Mouse (Mus musculus) erythroid progenitor cell, adult 5-6 weeks (primary cell): ENCODE results near the gene A730049H05Rik. TPM values are rescaled to one million over a fixed set of nuclear protein-coding genes. Genes with fewer than 3 reads are reported as not detected.

Experiments used
- ATAC-seq: replicated peaks from 2 replicates; pipeline ENCODE4 v1.8.0; 2016; ENCODE audit warnings: moderate number of reproducible peaks, mild to moderate bottlenecking, moderate TSS enrichment, inconsistent platforms; ENCODE audit not compliant: poor library complexity, low FRiP score, severe bottlenecking
- total RNA-seq, 2 experiments: library from RNA; stranded (forward) in 1 of 2; stranded (reverse) in 1 of 2; fragments of 150-400 nt in 1 of 2; fragments of 186-747, 209-891 nt in 1 of 2; gene quantifications; 2 replicates each; pipeline versions ENCODE4 v1.2.3 to v1.2.4; 2015 to 2017; ENCODE audit warnings: low replicate concordance in 2 of 2

The A730049H05Rik gene
- not detected in 2 replicates for total RNA-seq (2015; ENCODE audit: low replicate concordance)
- total RNA-seq (2017; ENCODE audit: low replicate concordance): not detected in 2 replicates

- no peak for ATAC-seq
These were observed at the start of gene A730049H05Rik for GRCm38 (mm10) chr6:92816311-92816751. A730049H05Rik (plus strand) TSS chr6:92816478.

DNA sequence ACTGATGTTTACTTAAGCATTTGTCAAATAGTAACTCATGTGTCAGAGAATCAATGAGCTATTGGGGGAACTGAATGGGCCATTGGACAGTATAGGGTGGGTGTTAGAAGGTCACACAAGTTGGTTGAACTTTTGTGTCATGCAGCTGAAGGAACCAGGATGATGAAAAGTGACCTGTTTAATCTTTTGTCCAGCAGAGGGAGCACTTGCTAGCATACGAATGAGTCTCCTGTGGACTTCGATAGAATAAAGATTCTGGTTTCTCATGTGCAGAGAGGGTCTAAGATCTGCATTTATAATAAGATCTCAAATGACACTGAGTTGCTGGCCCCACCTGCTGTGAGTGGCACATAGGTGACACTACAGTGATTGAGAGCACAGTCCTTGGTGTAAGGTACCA lies 39.9 kb upstream of the A730049H05Rik start:
- ATAC-seq: no peak

DNA sequence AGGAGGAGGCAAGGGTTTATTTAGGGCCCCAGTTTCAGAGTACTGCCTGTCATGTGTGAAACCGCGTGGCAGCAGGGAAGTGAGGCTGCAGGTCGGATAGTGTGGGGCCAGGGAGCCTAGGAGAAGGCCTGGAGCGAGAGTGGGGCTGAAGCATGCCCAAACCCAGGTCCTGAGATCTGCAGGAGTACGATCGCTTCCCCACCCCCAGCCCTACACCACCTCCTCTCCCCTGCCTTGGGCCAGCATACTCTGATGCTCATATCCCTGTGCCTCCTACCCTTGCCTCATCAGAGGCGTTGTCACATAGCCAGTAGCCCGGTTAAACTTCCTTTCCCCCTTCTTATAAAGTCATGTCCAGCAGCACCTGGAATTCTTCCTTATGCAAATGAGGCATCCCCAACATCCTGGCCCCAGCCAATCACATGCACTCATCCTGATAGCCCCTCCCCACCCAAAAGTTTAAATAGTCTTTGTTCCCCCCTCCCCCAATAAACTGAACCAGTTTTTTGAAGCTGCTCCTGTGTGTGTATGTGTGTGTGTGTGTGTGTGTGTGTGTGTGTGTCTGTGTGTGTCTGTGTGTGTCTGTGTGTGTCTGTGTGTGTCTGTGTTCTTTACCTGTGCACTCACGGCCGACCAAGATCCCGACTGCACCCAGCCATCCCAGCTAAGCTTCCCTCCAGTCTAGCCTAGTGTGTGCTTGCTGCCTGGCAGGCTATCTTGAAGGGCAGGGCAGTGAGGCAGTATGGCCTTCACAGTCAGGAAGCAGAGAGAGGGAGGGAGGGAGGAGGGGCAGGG lies 36.9 kb upstream of the A730049H05Rik start:
- no peak for ATAC-seq

DNA sequence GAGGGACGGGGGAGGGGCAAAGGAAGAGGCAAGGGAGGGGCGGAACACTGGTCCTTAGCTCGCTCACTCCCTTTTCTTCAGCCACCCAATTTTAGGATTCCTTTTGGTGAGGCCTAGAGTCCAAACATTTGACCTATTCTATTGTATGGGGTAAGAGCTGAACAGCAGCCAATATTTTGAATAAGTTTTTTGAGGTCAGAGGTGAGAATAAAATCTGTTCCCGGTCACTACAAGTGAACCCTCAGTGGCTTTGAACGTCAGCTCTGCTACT lies 36.4 kb upstream of the A730049H05Rik start:
- no peak for ATAC-seq

DNA sequence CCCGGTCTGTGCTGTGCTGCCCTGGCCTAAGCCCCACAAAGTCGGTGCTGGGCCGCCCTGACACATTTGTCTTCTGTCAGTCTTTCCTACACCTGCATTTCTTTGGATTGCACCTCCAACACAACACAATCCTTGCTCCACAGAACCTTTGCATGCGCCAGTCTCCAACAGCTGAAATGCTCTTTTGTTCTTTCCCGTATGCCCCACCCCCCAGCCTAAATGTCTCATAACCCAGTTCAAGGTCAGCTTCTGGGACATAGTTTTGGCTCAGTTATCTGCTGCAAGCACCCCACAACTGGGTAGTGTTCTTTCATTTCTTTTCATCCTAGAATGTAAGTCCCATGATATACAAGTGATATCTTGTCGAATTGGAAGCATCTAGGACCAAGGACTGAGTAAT lies 34.8 kb upstream of the A730049H05Rik start:
- no peak for ATAC-seq

DNA sequence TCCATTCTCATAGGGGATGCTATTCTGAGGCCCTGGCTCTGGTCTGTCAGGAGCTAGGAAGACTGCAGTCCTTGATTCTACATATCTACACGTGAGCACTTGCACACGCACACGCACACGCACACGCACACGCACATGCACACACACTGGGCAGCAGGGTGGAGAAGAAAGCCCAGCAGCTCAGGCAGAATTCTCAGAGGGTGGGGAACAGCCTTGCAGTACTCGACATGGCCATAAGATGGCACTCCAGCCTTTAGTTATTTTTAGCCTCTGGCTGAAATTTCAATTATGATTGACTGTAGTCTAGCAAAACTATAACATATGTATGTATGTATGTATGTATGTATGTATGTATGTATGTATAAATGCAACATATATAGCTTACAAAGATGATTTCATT lies 31.5 kb upstream of the A730049H05Rik start:
- ATAC-seq: no peak

- no peak for ATAC-seq
These were observed 29.4 kb upstream of the A730049H05Rik start for GRCm38 (mm10) chr6:92786701-92787375.

DNA sequence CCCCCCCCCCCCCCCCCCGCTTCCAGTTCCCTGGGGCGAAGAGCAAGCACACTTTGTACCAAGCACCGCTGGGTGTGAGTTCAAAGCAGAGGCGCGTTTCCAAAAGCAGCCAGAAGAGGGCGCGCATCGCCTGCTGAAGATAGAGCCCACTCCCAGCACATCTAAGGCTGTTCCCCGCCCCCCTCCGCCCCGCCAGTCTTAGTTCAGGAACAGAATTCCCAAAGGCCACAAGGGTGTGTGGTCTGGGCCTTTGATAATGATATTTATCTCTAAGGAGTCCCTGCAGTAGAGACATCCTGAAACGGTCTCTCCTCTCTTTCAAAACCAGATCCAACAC lies 28.9 kb upstream of the A730049H05Rik start:
- no peak for ATAC-seq

DNA sequence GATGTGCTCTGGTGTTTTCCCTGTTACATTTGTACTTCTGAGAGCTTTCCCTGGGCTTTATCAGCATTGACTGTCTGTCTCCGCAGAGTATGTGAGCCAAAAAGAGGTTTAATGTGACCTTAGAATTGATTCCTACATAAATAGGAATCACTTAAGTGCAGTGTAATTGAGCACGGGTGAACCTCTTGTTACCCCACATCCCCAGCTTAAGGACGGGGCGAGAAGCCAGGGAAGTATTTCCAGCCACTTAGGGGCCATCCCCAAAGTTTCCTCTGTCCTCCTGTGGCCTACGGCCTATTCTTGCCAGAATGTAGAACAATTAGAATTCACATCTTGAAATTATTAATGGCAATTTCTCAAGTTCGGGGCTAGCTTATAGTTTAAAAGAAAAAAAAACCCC lies 22.5 kb upstream of the A730049H05Rik start:
- no peak for ATAC-seq

- no peak for ATAC-seq
These were observed 14.8 kb upstream of the A730049H05Rik start for GRCm38 (mm10) chr6:92801462-92801861.

DNA sequence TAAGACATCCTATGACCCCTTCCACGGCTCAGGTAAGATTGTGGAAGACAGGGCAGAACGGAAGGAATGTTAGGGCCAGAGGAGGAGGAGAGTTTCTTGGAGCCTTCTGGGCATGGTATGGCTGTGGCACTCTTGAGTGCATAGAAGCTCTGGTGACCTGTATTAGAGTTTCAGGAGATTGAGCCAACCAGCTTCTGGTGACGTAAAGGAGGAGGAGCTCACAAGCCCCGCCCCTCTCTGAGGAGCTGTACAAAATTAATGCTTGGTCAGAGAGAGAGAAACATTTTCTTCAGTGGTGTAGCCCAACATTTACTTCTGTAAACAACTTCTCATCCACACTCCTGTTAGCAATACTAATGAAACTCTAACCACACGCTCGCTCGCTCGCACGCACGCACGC lies 13.9 kb upstream of the A730049H05Rik start:
- no peak for ATAC-seq

DNA sequence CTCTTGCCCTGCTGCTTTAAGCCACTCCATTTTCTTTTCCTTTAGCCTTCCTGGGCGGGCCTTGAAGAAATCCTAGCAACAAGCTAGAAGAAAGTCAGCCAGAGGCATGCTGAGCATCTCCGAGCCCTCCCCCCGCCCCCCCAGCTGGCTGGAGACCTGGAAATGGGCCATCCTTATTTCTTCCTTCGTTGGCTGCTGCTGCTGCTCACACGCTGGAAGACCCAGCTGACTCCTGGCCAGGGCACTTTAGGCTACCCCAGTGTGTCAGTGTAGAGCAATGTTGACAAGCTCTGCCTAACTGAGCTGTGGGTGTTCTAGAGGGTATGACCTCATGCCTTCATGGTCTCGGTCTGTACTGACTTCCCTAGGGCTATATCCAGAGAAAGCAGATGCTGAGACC lies 13.1 kb upstream of the A730049H05Rik start:
- no peak for ATAC-seq

- no peak for ATAC-seq
These were observed 11.9 kb upstream of the A730049H05Rik start for GRCm38 (mm10) chr6:92804254-92804971.

GRCm38 (mm10) chr6:92809818-92810217 lies 6.5 kb upstream of the A730049H05Rik start:
- ATAC-seq: no peak

- no peak for ATAC-seq
These were observed 5.7 kb upstream of the A730049H05Rik start for GRCm38 (mm10) chr6:92810628-92811027.

DNA sequence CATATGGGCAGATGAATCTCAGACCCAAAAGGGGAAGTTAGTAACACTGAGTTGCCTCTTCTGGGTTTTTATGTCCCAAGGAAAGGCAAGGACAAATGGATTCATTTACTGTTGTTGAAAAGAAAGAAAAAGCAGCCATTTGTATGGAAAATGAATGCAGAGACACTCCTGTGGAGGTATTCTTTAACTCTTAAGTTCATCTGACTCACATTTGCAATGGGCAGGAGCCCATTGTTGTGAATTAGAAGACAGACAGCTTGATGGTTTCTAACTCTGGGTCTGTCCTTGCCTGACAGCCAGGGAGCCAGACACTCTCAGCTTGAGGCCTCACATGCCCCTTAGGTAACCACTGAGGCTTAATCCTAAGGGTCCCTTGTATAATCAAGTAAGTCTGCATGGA lies 4.7 kb upstream of the A730049H05Rik start:
- ATAC-seq: no peak

DNA sequence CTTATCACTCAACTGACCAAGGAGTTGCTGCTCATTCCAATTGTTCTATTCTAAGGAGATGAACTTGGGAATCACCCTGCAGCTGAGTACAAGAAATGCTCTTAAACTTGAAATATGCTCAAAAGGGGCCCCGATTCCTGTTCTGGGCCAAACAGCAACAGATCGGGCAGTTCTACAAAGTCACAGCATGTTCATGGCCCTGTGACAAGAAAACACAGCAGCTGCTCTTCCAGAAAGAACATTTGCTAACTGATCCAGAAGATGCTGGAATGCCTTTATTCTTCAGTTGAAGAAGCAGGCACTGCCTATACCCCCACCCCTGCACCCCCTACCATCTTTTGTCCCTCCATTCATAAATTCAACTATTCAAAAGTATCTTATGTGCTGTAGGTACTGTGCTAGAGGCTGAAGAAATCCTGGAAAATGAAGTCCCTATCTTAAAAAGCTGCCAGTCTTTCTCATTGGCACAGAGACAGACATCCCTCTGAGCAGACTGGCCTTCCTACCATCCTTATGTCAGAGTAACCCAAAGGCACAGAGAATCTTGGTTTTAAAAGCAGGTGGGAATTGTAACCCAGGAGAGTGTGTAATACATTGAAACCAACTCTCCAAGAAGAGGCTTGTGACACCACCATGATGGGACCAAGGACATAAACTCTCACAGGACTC lies 3.4 kb upstream of the A730049H05Rik start:
- no peak for ATAC-seq

GRCm38 (mm10) chr6:92817661-92818060 lies 1.4 kb downstream of the A730049H05Rik start:
- no peak for ATAC-seq

DNA sequence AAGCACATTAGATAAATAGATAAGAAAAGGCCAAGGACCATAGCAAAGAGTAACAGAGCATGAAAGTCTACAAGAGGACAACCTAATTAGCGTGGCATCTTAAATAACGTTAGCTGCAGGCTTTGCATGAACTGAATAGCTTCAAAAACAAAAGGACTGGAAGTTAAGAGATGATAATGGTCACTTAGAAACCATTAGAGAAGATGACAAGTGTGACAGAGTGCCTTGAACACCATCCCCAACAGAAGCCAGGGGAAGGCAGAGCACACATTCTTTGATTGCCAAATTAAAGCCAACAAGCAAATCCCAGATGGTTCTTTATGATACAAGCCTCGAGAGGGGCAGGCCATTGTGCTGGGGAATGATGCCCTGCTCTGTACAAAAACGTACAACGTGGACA lies 5.3 kb downstream of the A730049H05Rik start:
- ATAC-seq: no peak

DNA sequence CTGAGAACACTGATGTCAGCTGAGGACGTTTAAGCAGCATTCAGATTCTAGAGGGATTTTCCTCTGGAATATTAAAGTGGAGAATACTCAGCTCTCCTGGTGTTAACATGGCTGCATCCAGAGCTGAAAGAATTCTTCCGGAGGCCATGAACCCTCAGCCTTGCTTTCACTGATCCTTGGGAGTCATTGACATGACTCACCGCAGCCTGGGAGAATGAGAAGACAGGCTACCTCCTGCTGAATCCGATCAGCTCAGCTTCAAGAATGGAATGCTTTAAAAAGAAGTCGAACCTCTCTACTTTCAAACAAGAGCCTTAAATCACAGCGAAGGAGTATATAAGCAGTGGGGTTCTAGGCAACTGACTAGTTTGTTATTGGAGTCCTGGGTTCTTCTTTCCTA lies 5.7 kb downstream of the A730049H05Rik start:
- ATAC-seq: no peak
